In genomic region chr7:110248677-110249076, GRCm38 (mm10) we compare ENCODE assay signal across 21 mouse cellular contexts. TPM values are rescaled to one million over a fixed set of nuclear protein-coding genes. Genes with fewer than 3 reads are reported as not detected.
DNase-seq lines count a peak whose midpoint lies in the region; ATAC-seq and TF ChIP-seq lines count a peak whose summit lies in the region.
"Had no signal": no experiment of that assay in that cellular context is flagged by ENCODE, and none has a peak within 500 bp of the region (broad histone marks: within the 10 kb centered on the region; RNA-seq: fewer than 3 reads in every experiment).

No protein-coding gene starts in this region.

- TF ChIP-seq CTCF in CH12.LX (conservative IDR thresholded peaks at IDR 0.05 in 1 of 2, IDR thresholded peaks at IDR 0.05 in 1 of 2; ENCODE audit: low read depth in 2 of 2, low read length in 2 of 2) = no peak
- TF ChIP-seq CTCF in embryonic fibroblast, embryonic 13.5 days (IDR thresholded peaks at IDR 0.05; ENCODE audit: borderline replicate concordance, insufficient read depth, low read length) = no peak

- H3K36me3 ChIP-seq in heart, embryonic 16.5 days (ENCODE audit: control insufficient read depth, insufficient read depth) = peaks cover 9% of the 10 kb centered on the region
- H3K36me3 ChIP-seq in heart, embryonic 11.5 days (ENCODE audit: control insufficient read depth, insufficient read depth, low read length) = peaks cover 5% of the 10 kb centered on the region; the same call in 1 of the 2 replicates
- H3K36me3 ChIP-seq in limb, embryonic 12.5 days = peaks cover 33% of the 10 kb centered on the region
- H3K36me3 ChIP-seq in limb, embryonic 10.5 days = peaks cover 45% of the 10 kb centered on the region
- H3K36me3 ChIP-seq in CH12.LX (replicated peaks in 1 of 2; ENCODE audit: control insufficient read depth in 1 of 2, insufficient read depth in 1 of 2, low read length in 1 of 2) = peaks cover 72 to 92% of the 10 kb centered on the region in 2 experiments
- 0 out of 2 replicates have a peak, but pooled peaks cover 4% of the 10 kb centered on the region for H3K36me3 ChIP-seq in intestine, embryonic 15.5 days
- H3K36me3 ChIP-seq: hindbrain, embryonic 12.5 days had no signal

- DNase-seq in limb, embryonic 10.5 days (ENCODE audit: low spot score) = no peak
- DNase-seq in CH12.LX (ENCODE audit: extremely low read depth) = no peak
- no peak for DNase-seq in urinary bladder, postnatal 4 days (ENCODE audit: low spot score in 2 of 2)
- DNase-seq: adrenal gland, postnatal 14 days; cerebellum, adult 2 months; cerebellum, postnatal 10 days; heart, postnatal 4 days had no signal

- TF ChIP-seq RAD21 in CH12.LX (IDR thresholded peaks at IDR 0.05; ENCODE audit: low read depth, low read length) = no peak

- H3K4me3 ChIP-seq in heart, embryonic 16.5 days (ENCODE audit: low read length) = no peak overlapping the region
- H3K4me3 ChIP-seq in heart, embryonic 11.5 days (ENCODE audit: low read depth, low read length) = no peak overlapping the region
- no peak overlapping the region for H3K4me3 ChIP-seq in limb, embryonic 12.5 days (replicated peaks)
- H3K4me3 ChIP-seq in limb, embryonic 10.5 days = no peak overlapping the region
- no peak overlapping the region for H3K4me3 ChIP-seq in CH12.LX (replicated peaks in 1 of 3; ENCODE audit: low read depth in 2 of 3, low read length in 2 of 3, poor library complexity in 1 of 3)
- no peak overlapping the region for H3K4me3 ChIP-seq in embryonic fibroblast, embryonic 13.5 days (ENCODE audit: insufficient read depth, low read length)
- no peak overlapping the region for H3K4me3 ChIP-seq in intestine, embryonic 15.5 days (replicated peaks)
- H3K4me3 ChIP-seq: embryonic facial prominence, embryonic 10.5 days; erythroblast, embryonic 14.5 days; forebrain, embryonic 10.5 days; hindbrain, embryonic 12.5 days had no signal

- no peak for TF ChIP-seq POLR2A in CH12.LX (IDR thresholded peaks at IDR 0.05; ENCODE audit: low read depth, low read length)
- no peak for TF ChIP-seq POLR2A in embryonic fibroblast, embryonic 13.5 days (IDR thresholded peaks at IDR 0.05; ENCODE audit: low read depth, low read length)

- H3K9ac ChIP-seq in heart, embryonic 16.5 days (ENCODE audit: low read length) = no peak overlapping the region
- H3K9ac ChIP-seq in heart, embryonic 11.5 days (ENCODE audit: low read depth, low read length) = no peak overlapping the region
- no peak overlapping the region for H3K9ac ChIP-seq in limb, embryonic 12.5 days (replicated peaks)
- no peak overlapping the region for H3K9ac ChIP-seq in CH12.LX (ENCODE audit: insufficient read depth, low read depth)
- no peak overlapping the region for H3K9ac ChIP-seq in intestine, embryonic 15.5 days
- H3K9ac ChIP-seq: hindbrain, embryonic 12.5 days had no signal

- no peak for TF ChIP-seq EP300 in CH12.LX (IDR thresholded peaks at IDR 0.05; ENCODE audit: low read length)

- H3K4me2 ChIP-seq in heart, embryonic 16.5 days (ENCODE audit: low read depth, low read length) = no peak overlapping the region
- no peak overlapping the region for H3K4me2 ChIP-seq in heart, embryonic 11.5 days
- H3K4me2 ChIP-seq in limb, embryonic 12.5 days = no peak overlapping the region
- no peak overlapping the region for H3K4me2 ChIP-seq in CH12.LX (ENCODE audit: insufficient read depth, low read depth, poor library complexity, severe bottlenecking)
- no peak overlapping the region for H3K4me2 ChIP-seq in intestine, embryonic 15.5 days (replicated peaks)
- H3K4me2 ChIP-seq: hindbrain, embryonic 12.5 days had no signal

- H3K9me3 ChIP-seq in heart, embryonic 16.5 days (replicated peaks; ENCODE audit: control insufficient read depth, low read length) = no peaks in the 10 kb centered on the region
- no peaks in the 10 kb centered on the region for H3K9me3 ChIP-seq in heart, embryonic 11.5 days (replicated peaks; ENCODE audit: control insufficient read depth, low read length)
- H3K9me3 ChIP-seq in limb, embryonic 12.5 days = no peaks in the 10 kb centered on the region
- no peaks in the 10 kb centered on the region for H3K9me3 ChIP-seq in limb, embryonic 10.5 days (replicated peaks)
- H3K9me3 ChIP-seq in CH12.LX (replicated peaks; ENCODE audit: low read length) = no peaks in the 10 kb centered on the region
- H3K9me3 ChIP-seq in intestine, embryonic 15.5 days = no peaks in the 10 kb centered on the region
- H3K9me3 ChIP-seq: embryonic facial prominence, embryonic 10.5 days; forebrain, embryonic 10.5 days; hindbrain, embryonic 12.5 days had no signal

- in situ Hi-C loops in CH12.LX (cut with MboI; ENCODE audit: low pct_ligation_motif_present, low pct_unique_long_range_greater_than_20kb, low sequenced_read_pairs) = no loop called here

- H3K4me1 ChIP-seq in heart, embryonic 16.5 days (ENCODE audit: control insufficient read depth, insufficient read depth, low read length) = peaks cover 17% of the 10 kb centered on the region
- peaks cover 8% of the 10 kb centered on the region for H3K4me1 ChIP-seq in heart, embryonic 11.5 days (ENCODE audit: control insufficient read depth, insufficient read depth, low read length)
- no peaks in the 10 kb centered on the region for H3K4me1 ChIP-seq in limb, embryonic 12.5 days (replicated peaks)
- no peaks in the 10 kb centered on the region for H3K4me1 ChIP-seq in limb, embryonic 10.5 days
- H3K4me1 ChIP-seq in CH12.LX (ENCODE audit: control insufficient read depth in 1 of 2, insufficient read depth in 2 of 2) = peaks cover 38 to 96% of the 10 kb centered on the region in 2 experiments
- H3K4me1 ChIP-seq in embryonic fibroblast, embryonic 13.5 days (ENCODE audit: control insufficient read depth, insufficient read depth, low read length) = peaks cover 26% of the 10 kb centered on the region
- no peaks in the 10 kb centered on the region for H3K4me1 ChIP-seq in intestine, embryonic 15.5 days (replicated peaks)
- H3K4me1 ChIP-seq: embryonic facial prominence, embryonic 10.5 days; forebrain, embryonic 10.5 days; hindbrain, embryonic 12.5 days had no signal

- peaks cover 96% of the 10 kb centered on the region for H3K79me2 ChIP-seq in CH12.LX (replicated peaks; ENCODE audit: control insufficient read depth, extremely low read depth, insufficient read depth, poor library complexity, severe bottlenecking)

- H3K27ac ChIP-seq in heart, embryonic 16.5 days (ENCODE audit: low read length) = no peak overlapping the region
- no peak overlapping the region for H3K27ac ChIP-seq in heart, embryonic 11.5 days (ENCODE audit: low read depth, low read length)
- H3K27ac ChIP-seq in limb, embryonic 12.5 days = 0 out of 2 replicates have a peak overlapping the region, but pooled peaks have one; percentile 23
- no peak overlapping the region for H3K27ac ChIP-seq in limb, embryonic 10.5 days
- peak overlapping the region; percentile 38 for H3K27ac ChIP-seq in CH12.LX (ENCODE audit: insufficient read depth, low read depth)
- H3K27ac ChIP-seq in embryonic fibroblast, embryonic 13.5 days (ENCODE audit: insufficient read depth, low read length) = peak overlapping the region; percentile 89
- no peak overlapping the region for H3K27ac ChIP-seq in intestine, embryonic 15.5 days
- H3K27ac ChIP-seq: embryonic facial prominence, embryonic 10.5 days; forebrain, embryonic 10.5 days; hindbrain, embryonic 12.5 days had no signal

- dilution Hi-C loops in CH12.LX (cut with MboI; ENCODE audit: extremely low pct_ligation_motif_present, extremely low pct_unique_long_range_greater_than_20kb, low sequenced_read_pairs) = no loop called here

- WGBS in heart, embryonic 16.5 days = 71% methylated on average over 4 of the region's 4 CpGs
- 76% methylated on average over 4 of the region's 4 CpGs for WGBS in heart, embryonic 11.5 days (ENCODE audit: insufficient replicate concordance)
- WGBS in limb, embryonic 12.5 days = 90% methylated on average over 4 of the region's 4 CpGs
- 98% methylated on average over 4 of the region's 4 CpGs for WGBS in limb, embryonic 10.5 days
- 90% methylated on average over 4 of the region's 4 CpGs for WGBS in intestine, embryonic 15.5 days

- no peaks in the 10 kb centered on the region for H3K27me3 ChIP-seq in heart, embryonic 16.5 days (ENCODE audit: control insufficient read depth, insufficient read depth, low read length)
- H3K27me3 ChIP-seq in heart, embryonic 11.5 days (ENCODE audit: control insufficient read depth, insufficient read depth, low read length) = no peaks in the 10 kb centered on the region
- no peaks in the 10 kb centered on the region for H3K27me3 ChIP-seq in limb, embryonic 12.5 days
- H3K27me3 ChIP-seq in limb, embryonic 10.5 days (ENCODE audit: low read depth, poor library complexity, severe bottlenecking) = no peaks in the 10 kb centered on the region
- H3K27me3 ChIP-seq in CH12.LX (replicated peaks) = no peaks in the 10 kb centered on the region
- H3K27me3 ChIP-seq in intestine, embryonic 15.5 days (replicated peaks) = no peaks in the 10 kb centered on the region
- H3K27me3 ChIP-seq: hindbrain, embryonic 12.5 days; Patski had no signal

- ATAC-seq in heart, embryonic 16.5 days (replicated peaks; ENCODE audit: extremely low read depth, insufficient read depth, low FRiP score) = 0 out of 2 replicates have a peak, but pooled peaks have one; percentile 26
- ATAC-seq in heart, embryonic 11.5 days (replicated peaks; ENCODE audit: insufficient number of reproducible peaks, low FRiP score, low TSS enrichment) = no peak
- ATAC-seq in limb, embryonic 12.5 days (ENCODE audit: insufficient number of reproducible peaks, insufficient read depth, low FRiP score, low TSS enrichment, low read depth) = no peak
- ATAC-seq in intestine, embryonic 15.5 days = no peak
- ATAC-seq: activated CD4-positive, CD25-positive, alpha-beta regulatory T cell, adult 4 months; forebrain, embryonic 14.5 days; hindbrain, embryonic 16.5 days; inflammation-experienced regulatory T-cells, adult 6 months; Patski had no signal

TF ChIP-seq in CH12.LX, 34 proteins besides CTCF, POLR2A, EP300 and RAD21 (continues in another document):
- TF ChIP-seq TCF12 (IDR thresholded peaks at IDR 0.05; ENCODE audit: low read depth, low read length) (no peak), KAT2A (IDR thresholded peaks at IDR 0.05; ENCODE audit: insufficient replicate concordance, low read length) (no peak), ELF1 (IDR thresholded peaks at IDR 0.05; ENCODE audit: low read depth, low read length) (no peak), SMC3 (IDR thresholded peaks at IDR 0.05; ENCODE audit: low read depth, low read length) (no peak), NELFE (IDR thresholded peaks at IDR 0.05; ENCODE audit: low read depth, low read length) (no peak)

RNA-seq across cellular contexts. Expression of gene Swap70, which starts 27.2 kb away (rescaled TPM):
- 21.4 and 22.3 TPM in 2 replicates for polyA plus RNA-seq in heart, embryonic 16.5 days (2015; fragmentation: Nextera tagmentation; extraction: Ambion mirVana)
- 14.4 and 18.8 TPM in 2 replicates for polyA plus RNA-seq in heart, embryonic 11.5 days (2014; fragmentation: Nextera tagmentation; extraction: Ambion mirVana)
- 37.0 and 38.2 TPM in 2 replicates for polyA plus RNA-seq in limb, embryonic 12.5 days (2016; fragmentation: Nextera tagmentation; extraction: Ambion mirVana)
- 32.8 and 34.8 TPM in 2 replicates for polyA plus RNA-seq in limb, embryonic 10.5 days (2016; fragmentation: Nextera tagmentation; extraction: Ambion mirVana)
- total RNA-seq in CH12.LX (2012; rRNA removed) (296 and 297 TPM in 2 replicates), CH12.LX (2014; rRNA removed) (398 and 409 TPM in 2 replicates)
- 370 and 388 TPM in 2 replicates for polyA plus RNA-seq in CH12.LX (2012; ENCODE audit: insufficient read length, low read depth)
- polyA plus RNA-seq in embryonic fibroblast, embryonic 13.5 days (2011; ENCODE audit: insufficient read length, low read depth, missing spikeins) = 47.3 and 50.1 TPM in 2 replicates
- 29.9 and 30.7 TPM in 2 replicates for polyA plus RNA-seq in intestine, embryonic 15.5 days (2015; fragmentation: Nextera tagmentation; extraction: Ambion mirVana)

Comparison
In these comparisons a context has a peak if more than half of its experiments do, and no peak if none do; other contexts are left out.
1. H3K27ac ChIP-seq: peak in limb, embryonic 12.5 days (single experiment), CH12.LX (single experiment) and embryonic fibroblast, embryonic 13.5 days (single experiment); none in heart, embryonic 16.5 days (single experiment), heart, embryonic 11.5 days (single experiment), limb, embryonic 10.5 days (single experiment) and intestine, embryonic 15.5 days (single experiment).